Mouse (Mus musculus) small intestine, adult 2 months (tissue): ENCODE results near the gene Gtf2i.

Experiments
- CTCF ChIP-seq: fragments of 200-500 bp; IDR thresholded peaks from 2 replicates; pipeline ENCODE4 v1.5.1; 2012; ENCODE audit warnings: low read depth, mild to moderate bottlenecking, control low read depth, inconsistent platforms, low read length, moderate library complexity, mixed read lengths; ENCODE audit not compliant: insufficient replicate concordance, insufficient read length; ENCODE audit errors: extremely low read depth
- POLR2A ChIP-seq: fragments of 200-500 bp; IDR thresholded peaks from 2 replicates; pipeline ENCODE4 v1.6.1; 2012; ENCODE audit warnings: low read depth, mild to moderate bottlenecking, control low read depth, inconsistent platforms, low read length, moderate library complexity

- TF ChIP-seq CTCF (no peak), POLR2A (no peak)
Measured at GRCm38 (mm10) chr5:134188571-134188970, 126.0 kb downstream of the Gtf2i start.
